ENCODE assay signal across 25 mouse cellular contexts in the genomic region with DNA sequence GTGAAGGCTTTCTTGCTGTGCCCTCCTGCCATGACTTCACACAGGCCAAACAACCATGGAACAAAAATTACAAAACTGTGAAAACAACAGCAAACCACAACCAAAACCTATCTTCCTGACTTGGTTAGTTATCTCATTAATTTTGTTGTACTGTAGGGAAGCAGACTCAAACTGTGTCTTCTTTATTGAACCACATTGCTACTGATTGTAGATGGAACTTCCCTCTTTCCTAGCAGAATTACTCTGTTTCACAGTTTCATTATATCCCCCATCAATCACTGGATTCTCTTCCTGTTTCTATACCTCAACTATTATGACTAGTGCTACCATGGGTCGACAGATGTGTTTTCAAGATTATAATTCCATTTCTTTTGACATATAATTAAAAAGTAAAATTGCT.
DNase-seq lines count a peak whose midpoint lies in the region; ATAC-seq and TF ChIP-seq lines count a peak whose summit lies in the region.
"Had no signal": no experiment of that assay in that cellular context is flagged by ENCODE, and none has a peak within 500 bp of the region (broad histone marks: within the 10 kb centered on the region; RNA-seq: fewer than 3 reads in every experiment).

No protein-coding gene starts in this region.

- TF ChIP-seq EP300 in MEL (IDR thresholded peaks at IDR 0.05; ENCODE audit: low read depth in 1 of 2, low read length in 2 of 2) = peak; percentile 55 to 75

- no peak overlapping the region for H3K9ac ChIP-seq in MEL (ENCODE audit: control insufficient read depth, low read depth, low read length, poor library complexity, severe bottlenecking)
- H3K9ac ChIP-seq: embryonic facial prominence, embryonic 12.5 days; forebrain, embryonic 13.5 days; forebrain, embryonic 15.5 days; forebrain, postnatal 0 days had no signal

- intact Hi-C loops in left cerebral cortex, postnatal 14 days (cut with DNase I) = no loop called here

- no peaks in the 10 kb centered on the region for H3K27me3 ChIP-seq in MEL (ENCODE audit: control insufficient read depth in 1 of 2, insufficient read depth in 2 of 2, low read length in 2 of 2)
- H3K27me3 ChIP-seq: CH12.LX; embryonic facial prominence, embryonic 12.5 days; forebrain, embryonic 13.5 days; forebrain, embryonic 15.5 days; Patski had no signal

- H3K36me3 ChIP-seq in MEL (ENCODE audit: control insufficient read depth in 1 of 2, insufficient read depth in 2 of 2, low read length in 2 of 2) = peaks cover 0 to 2% of the 10 kb centered on the region in 2 experiments; a peak in 1 of 4 replicates
- H3K36me3 ChIP-seq: embryonic facial prominence, embryonic 10.5 days; embryonic facial prominence, embryonic 12.5 days; forebrain, embryonic 15.5 days; G1E had no signal

- no peak for TF ChIP-seq POLR2A in MEL (IDR thresholded peaks at IDR 0.05; ENCODE audit: control insufficient read depth in 1 of 2, insufficient read depth in 1 of 2, low read depth in 1 of 2, low read length in 2 of 2, poor library complexity in 1 of 2)

- no peaks in the 10 kb centered on the region for H3K4me1 ChIP-seq in MEL (ENCODE audit: control insufficient read depth in 1 of 2, insufficient read depth in 2 of 2, low read length in 2 of 2)
- H3K4me1 ChIP-seq: embryonic facial prominence, embryonic 10.5 days; embryonic facial prominence, embryonic 12.5 days; forebrain, embryonic 13.5 days; forebrain, embryonic 15.5 days had no signal

- TF ChIP-seq RAD21 in MEL (IDR thresholded peaks at IDR 0.05; ENCODE audit: low read depth, low read length) = no peak

- no peaks in the 10 kb centered on the region for H3K79me2 ChIP-seq in MEL (ENCODE audit: control insufficient read depth, insufficient read depth, low read length, poor library complexity)

- TF ChIP-seq CTCF in MEL (IDR thresholded peaks at IDR 0.05 in 2 of 3, conservative IDR thresholded peaks at IDR 0.05 in 1 of 3; ENCODE audit: control insufficient read depth in 1 of 3, insufficient read depth in 1 of 3, low read depth in 2 of 3, low read length in 3 of 3, poor library complexity in 1 of 3, severe bottlenecking in 1 of 3) = no peak

- peak; percentile 50 for DNase-seq in MEL (ENCODE audit: low read depth, low spot score)
- no peak for DNase-seq in urinary bladder, postnatal 4 days (ENCODE audit: low spot score in 2 of 2)
- no peak for DNase-seq in left cerebral cortex, postnatal 14 days (ENCODE audit: low spot score in 2 of 2)
- no peak for DNase-seq in urinary bladder, postnatal 25 days (ENCODE audit: low spot score)
- DNase-seq: adrenal gland, adult 8-10 months; adrenal gland, postnatal 25 days; B cell, adult 2 months; cerebellum, adult 11 months; cerebellum, adult 18-20 months; cerebellum, adult 8-10 months; cerebellum, adult 9-11 months; cerebellum, postnatal 14 days; cerebellum, postnatal 36 days; forebrain, postnatal 0 days had no signal

- H3K4me3 ChIP-seq in MEL (ENCODE audit: control insufficient read depth in 1 of 2, insufficient read depth in 1 of 2, low read depth in 2 of 2, low read length in 2 of 2) = no peak overlapping the region
- H3K4me3 ChIP-seq: embryonic facial prominence, embryonic 10.5 days; embryonic facial prominence, embryonic 12.5 days; forebrain, embryonic 13.5 days; forebrain, embryonic 15.5 days had no signal

- ATAC-seq in common myeloid progenitor, adult 5-6 weeks (replicated peaks; ENCODE audit: low read depth, poor library complexity, severe bottlenecking) = peak; percentile 99
- peak; percentile 27 to 36; a peak in 3 of 4 replicates for ATAC-seq in hematopoietic stem cell, adult 5-6 weeks (replicated peaks in 1 of 2; ENCODE audit: insufficient read depth in 1 of 2, low FRiP score in 2 of 2, low TSS enrichment in 1 of 2, low read depth in 1 of 2, poor library complexity in 2 of 2, severe bottlenecking in 2 of 2)
- ATAC-seq: activated CD4-positive, CD25-positive, alpha-beta regulatory T cell, adult 4 months; CD4-positive, CD25-positive, alpha-beta regulatory T cell, adult 4 months; forebrain, embryonic 13.5 days; forebrain, embryonic 15.5 days; forebrain, postnatal 0 days; Patski had no signal

- H3K9me3 ChIP-seq in MEL (replicated peaks; ENCODE audit: insufficient read depth, low read length) = no peaks in the 10 kb centered on the region
- H3K9me3 ChIP-seq: embryonic facial prominence, embryonic 10.5 days; embryonic facial prominence, embryonic 12.5 days; forebrain, embryonic 13.5 days; forebrain, embryonic 15.5 days; G1E had no signal

- H3K27ac ChIP-seq in MEL (ENCODE audit: control insufficient read depth, low read depth, low read length) = no peak overlapping the region
- H3K27ac ChIP-seq: embryonic facial prominence, embryonic 10.5 days; embryonic facial prominence, embryonic 12.5 days; forebrain, embryonic 13.5 days; forebrain, embryonic 15.5 days had no signal

TF ChIP-seq in MEL, 35 proteins besides CTCF, POLR2A, EP300 and RAD21:
- TF ChIP-seq RCOR1 (IDR thresholded peaks at IDR 0.05; ENCODE audit: low read depth, low read length) = peak; percentile 76; the same call in 1 of the 2 replicates
- TF ChIP-seq GATA1 (IDR thresholded peaks at IDR 0.05; ENCODE audit: low read depth, low read length) = peak; percentile 46; the same call in 1 of the 2 replicates
- TF ChIP-seq ETS1 (IDR thresholded peaks at IDR 0.05; ENCODE audit: low read depth, low read length) = no peak
- TF ChIP-seq MYB (IDR thresholded peaks at IDR 0.05; ENCODE audit: low read depth, low read length) = 0 out of 2 replicates have a peak, but pooled peaks have one; percentile 13
- TF ChIP-seq CHD1 (IDR thresholded peaks at IDR 0.05; ENCODE audit: low read depth, low read length) = no peak
TF ChIP-seq in MEL: peak in this region for 3.
